Mouse (Mus musculus): Measurements from ENCODE around the gene Rpp25.

Gene Rpp25

DNA sequence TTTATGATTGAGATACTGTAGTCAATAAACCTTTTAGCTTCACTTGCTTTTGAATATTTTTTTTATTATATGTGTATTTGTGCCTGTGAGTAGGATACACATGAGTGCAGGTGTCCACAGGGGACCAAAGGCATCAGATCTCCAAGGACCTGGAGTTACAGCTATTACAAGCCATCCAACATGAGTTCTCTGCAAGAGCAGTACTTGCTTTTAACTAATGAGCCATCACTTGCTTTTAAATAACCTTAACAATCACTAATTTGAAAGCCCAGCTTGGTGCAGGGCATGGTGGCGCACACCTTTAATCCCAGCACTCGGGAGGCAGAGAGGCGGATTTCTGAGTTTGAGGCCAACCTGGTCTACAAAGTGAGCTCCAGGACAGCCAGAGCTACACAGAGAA lies 50.9 kb downstream of the Rpp25 start:
- no peak for DNase-seq (ENCODE audit: low read depth, low spot score)

Measured in forelimb bud, embryonic 11.5 days (tissue).